Mouse (Mus musculus): ENCODE data around the gene Rita1.

Gene Rita1

GRCm38 (mm10) chr5:120592141-120592540 lies 20.2 kb downstream of the Rita1 start:
- ChIA-PET CTCF (interaction anchor here (0.6 to 9.6 kb wide), 19 partner anchors 9 to 190 kb away, joined by 3 to 103 read pairs (median 5); partner anchors contain the start of gene Plbd2 (in 1 of the 4)), POLR2A (interaction anchor here in 3 of 4 experiments (0.5 to 1.6 kb wide), 8 partner anchors 9 to 134 kb away, joined by 3 to 5 read pairs (median 3); no protein-coding TSS in a partner anchor)

GRCm38 (mm10) chr5:120590356-120591010 lies 21.9 kb downstream of the Rita1 start:
- ChIA-PET POLR2A (interaction anchor here in 2 of 4 experiments (0.5 to 1.6 kb wide), 12 partner anchors 11 to 911 kb away, joined by 3 to 6 read pairs (median 3); partner anchors contain the start of gene Slc8b1 (in 1 of the 2)), CTCF (interaction anchor here (0.5 to 9.6 kb wide), 22 partner anchors 9 to 258 kb away, joined by 3 to 103 read pairs (median 4); partner anchors contain the start of gene Slc8b1 (in 1 of the 4))

GRCm38 (mm10) chr5:120588569-120589094 lies 23.8 kb downstream of the Rita1 start, which contains the start of the genes Tpcn1 and Iqcd:
Gene Tpcn1 (minus strand): TSS chr5:120588673.
Gene Iqcd (plus strand): TSS chr5:120589016.
- ChIA-PET CTCF (interaction anchor here in 3 of 4 experiments (0.6 to 9.6 kb wide), 19 partner anchors 10 to 495 kb away, joined by 3 to 103 read pairs (median 4); partner anchors contain the start of genes Cfap73 (in 1 of the 3), Plbd2 (in 1 of the 3) and Slc8b1 (in 1 of the 3)), POLR2A (interaction anchor here in 3 of 4 experiments (0.5 to 3.0 kb wide), 25 partner anchors 9 to 224 kb away, joined by 3 to 23 read pairs (median 5); partner anchors contain the start of genes Slc8b1 (in 2 of the 3), Ddx54 (in 1 of the 3), Oas1c (in 1 of the 3) and Plbd2 (in 1 of the 3))

- ChIA-PET POLR2A (interaction anchor here (0.5 to 3.0 kb wide), 28 partner anchors 9 to 224 kb away, joined by 3 to 23 read pairs (median 4); partner anchors contain the start of genes Ddx54 (in 2 of the 4), Rita1 (in 2 of the 4), Slc8b1 (in 2 of the 4) and Oas1c (in 1 of the 4)), CTCF (interaction anchor here in 3 of 4 experiments (0.6 to 9.6 kb wide), 17 partner anchors 9 to 495 kb away, joined by 3 to 103 read pairs (median 5); partner anchors contain the start of genes Cfap73 (in 1 of the 3), Plbd2 (in 1 of the 3) and Slc8b1 (in 1 of the 3))
Measured at GRCm38 (mm10) chr5:120587940-120588568, 24.3 kb downstream of the Rita1 start.

GRCm38 (mm10) chr5:120587616-120587926 lies 24.8 kb downstream of the Rita1 start:
- ChIA-PET CTCF (interaction anchor here in 1 of 4 experiments (1.2 to 9.6 kb wide), 5 partner anchors 9 to 174 kb away, joined by 3 to 103 read pairs (median 5); no protein-coding TSS in a partner anchor), POLR2A (interaction anchor here (0.7 to 3.0 kb wide), 23 partner anchors 8 to 904 kb away, joined by 3 to 23 read pairs (median 4); partner anchors contain the start of genes Ddx54 (in 2 of the 4), Rita1 (in 2 of the 4) and Slc8b1 (in 2 of the 4))

- POLR2A ChIA-PET: interaction anchor here in 3 of 4 experiments (0.7 to 3.0 kb wide), 18 partner anchors 8 to 903 kb away, joined by 3 to 23 read pairs (median 7); partner anchors contain the start of genes Slc8b1 (in 2 of the 3), Ddx54 (in 1 of the 3) and Rita1 (in 1 of the 3)
Measured at GRCm38 (mm10) chr5:120586741-120587615, 25.4 kb downstream of the Rita1 start.

GRCm38 (mm10) chr5:120584968-120585367 lies 27.4 kb downstream of the Rita1 start:
- ChIA-PET CTCF (interaction anchor here (0.7 to 1.4 kb wide), 15 partner anchors 17 to 227 kb away, joined by 3 to 8 read pairs (median 4); partner anchors contain the start of gene Oas1c (in 1 of the 4)), POLR2A (interaction anchor here (0.5 to 1.8 kb wide), 11 partner anchors 14 to 73 kb away, joined by 3 to 8 read pairs (median 3); no protein-coding TSS in a partner anchor)

More at GRCm38 (mm10) chr5:120586741-120587615, 25.4 kb downstream of the Rita1 start:
- CTCF ChIA-PET: interaction anchor here in 1 of 4 experiments (1.2 to 2.4 kb wide), 3 partner anchors 32 to 175 kb away, joined by 3 to 14 read pairs (median 5); no protein-coding TSS in a partner anchor

GRCm38 (mm10) chr5:120583511-120583910 lies 28.9 kb downstream of the Rita1 start:
- CTCF ChIA-PET: interaction anchor here in 1 of 4 experiments (0.6 kb wide), 1 partner anchor 122 kb away, joined by 5 read pairs; no protein-coding TSS in a partner anchor
- POLR2A ChIA-PET: interaction anchor here in 2 of 4 experiments (0.6 to 2.1 kb wide), 4 partner anchors 9 to 459 kb away, joined by 3 to 7 read pairs (median 4); no protein-coding TSS in a partner anchor

GRCm38 (mm10) chr5:120582002-120582401 lies 30.4 kb downstream of the Rita1 start:
- POLR2A ChIA-PET: interaction anchor here in 3 of 4 experiments (0.6 to 2.1 kb wide), 6 partner anchors 18 to 24 kb away, joined by 3 to 7 read pairs (median 4); no protein-coding TSS in a partner anchor
- CTCF ChIA-PET: interaction anchor here in 3 of 4 experiments (0.9 to 1.7 kb wide), 3 partner anchors 23 kb away, joined by 3 to 7 read pairs (median 6); no protein-coding TSS in a partner anchor

- CTCF ChIA-PET: interaction anchor here in 3 of 4 experiments (0.5 to 1.7 kb wide), 10 partner anchors 12 to 346 kb away, joined by 3 to 9 read pairs (median 4); no protein-coding TSS in a partner anchor
- POLR2A ChIA-PET: interaction anchor here in 3 of 4 experiments (0.7 to 3.2 kb wide), 10 partner anchors 8 to 67 kb away, joined by 3 to 23 read pairs (median 5); partner anchors contain the start of genes Iqcd (in 1 of the 3) and Tpcn1 (in 1 of the 3)
Measured at GRCm38 (mm10) chr5:120579898-120580626, 32.3 kb downstream of the Rita1 start.

- ChIA-PET POLR2A (interaction anchor here in 3 of 4 experiments (0.6 to 3.2 kb wide), 11 partner anchors 9 to 76 kb away, joined by 3 to 23 read pairs (median 5); partner anchors contain the start of genes Tpcn1 (in 2 of the 3), Iqcd (in 1 of the 3), Plbd2 (in 1 of the 3) and Slc8b1 (in 1 of the 3)), CTCF (interaction anchor here (0.5 to 2.5 kb wide), 14 partner anchors 9 to 101 kb away, joined by 3 to 8 read pairs (median 4); partner anchors contain the start of genes Iqcd (in 1 of the 4), Slc8b1 (in 1 of the 4) and Tpcn1 (in 1 of the 4))
Measured at GRCm38 (mm10) chr5:120579211-120579897, 33.0 kb downstream of the Rita1 start.

GRCm38 (mm10) chr5:120578504-120579081 lies 33.8 kb downstream of the Rita1 start:
- CTCF ChIA-PET: interaction anchor here (0.6 to 2.5 kb wide), 21 partner anchors 8 to 870 kb away, joined by 3 to 9 read pairs (median 4); partner anchors contain the start of genes Iqcd (in 1 of the 4), Slc8b1 (in 1 of the 4) and Tpcn1 (in 1 of the 4)
- POLR2A ChIA-PET: interaction anchor here in 3 of 4 experiments (0.6 to 3.2 kb wide), 16 partner anchors 9 to 153 kb away, joined by 3 to 23 read pairs (median 5); partner anchors contain the start of genes Tpcn1 (in 2 of the 3), Iqcd (in 1 of the 3), Plbd2 (in 1 of the 3) and Slc8b1 (in 1 of the 3)

- POLR2A ChIA-PET: interaction anchor here in 3 of 4 experiments (0.6 to 3.2 kb wide), 14 partner anchors 10 to 154 kb away, joined by 3 to 23 read pairs (median 5); partner anchors contain the start of genes Tpcn1 (in 2 of the 3), Iqcd (in 1 of the 3) and Slc8b1 (in 1 of the 3)
- CTCF ChIA-PET: interaction anchor here (0.6 to 2.5 kb wide), 14 partner anchors 8 to 1206 kb away, joined by 3 to 9 read pairs (median 3); partner anchors contain the start of gene Slc8b1 (in 1 of the 4)
Measured at GRCm38 (mm10) chr5:120577935-120578441, 34.4 kb downstream of the Rita1 start.
